Mouse (Mus musculus): ENCODE results near the gene Dagla. TPM values are rescaled to one million over a fixed set of nuclear protein-coding genes. Genes with fewer than 3 reads are reported as not detected.

Gene Dagla
- polyA plus RNA-seq, 1 experiment from 2014 or later, result 0.55 TPM

- no peak for ATAC-seq
- Histone ChIP-seq H3K4me2 (peak overlapping the region; percentile 80), H3K9ac (peak overlapping the region; percentile 97), H3K27me3 (replicated peaks) (no peaks in the 10 kb centered on the region), H3K9me3 (replicated peaks) (no peaks in the 10 kb centered on the region), H3K4me3 (peak overlapping the region; percentile 97), H3K36me3 (peaks cover 67% of the 10 kb centered on the region), H3K27ac (peak overlapping the region; percentile 97), H3K4me1 (peaks cover 42% of the 10 kb centered on the region)
- under 1% methylated on average over 5 of the region's 5 CpGs for WGBS (ENCODE audit: insufficient replicate concordance)
Observed at GRCm38 (mm10) chr19:10204616-10205001, 100.1 kb downstream of the Dagla start.

DNA sequence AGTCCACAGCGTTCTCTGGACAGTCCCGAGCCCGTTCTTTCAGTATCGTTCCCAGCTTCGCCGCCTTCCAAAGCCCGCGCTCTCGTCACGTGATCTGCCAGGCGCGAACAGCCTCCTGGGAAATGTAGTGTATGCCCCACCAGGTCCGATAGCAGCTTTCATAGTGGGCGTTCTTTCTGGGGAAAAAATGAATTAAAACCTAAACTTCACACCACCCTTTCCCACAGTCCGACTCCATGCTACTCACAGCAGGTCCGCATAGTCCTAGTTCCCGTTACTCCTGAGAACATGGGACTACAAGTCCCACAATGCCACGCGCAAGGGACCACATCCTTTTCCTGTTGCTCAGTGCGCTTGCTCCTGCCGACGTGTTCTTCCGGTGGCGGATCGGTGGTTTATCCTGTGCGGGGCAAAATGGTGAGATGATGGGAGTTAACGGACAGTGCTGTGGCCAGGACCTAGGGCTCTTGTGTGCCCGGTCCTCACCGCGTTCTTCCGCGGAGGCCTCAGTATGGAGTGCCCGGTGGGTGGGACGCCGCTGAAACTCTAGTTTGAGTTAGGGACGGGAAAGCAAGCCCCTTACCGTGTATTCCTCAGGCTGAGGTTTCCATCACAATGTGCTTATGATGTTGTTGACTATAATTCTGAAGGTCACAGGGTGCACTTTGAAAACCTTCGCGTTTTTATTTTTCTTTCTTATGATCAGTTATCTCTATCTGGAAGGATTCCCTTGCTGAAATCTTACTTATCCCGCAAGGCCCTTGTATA lies 100.6 kb downstream of the Dagla start, which contains the start of the genes Tmem258 and Fen1:
Gene Tmem258 (plus strand): TSS at position 167 of the 768 bp plus-strand sequence.
Gene Fen1 (minus strand): TSS at position 322 of the 768 bp plus-strand sequence.
- H3K27me3 ChIP-seq (replicated peaks), result no peaks in the 10 kb centered on the region
- H3K36me3 ChIP-seq, result peaks cover 67% of the 10 kb centered on the region
- peak within 1 kb of the TSS; percentile 80 for H3K4me2 ChIP-seq
- no peaks in the 10 kb centered on the region for H3K9me3 ChIP-seq (replicated peaks)
- peak; percentile 83 for ATAC-seq
- peak within 1 kb of the TSS; percentile 97 for H3K27ac ChIP-seq
- peak within 1 kb of the TSS; percentile 97 for H3K9ac ChIP-seq
- WGBS (ENCODE audit: insufficient replicate concordance), result under 1% methylated on average over 40 of the region's 40 CpGs
- peaks cover 48% of the 10 kb centered on the region for H3K4me1 ChIP-seq
- peak within 1 kb of the TSS; percentile 97 for H3K4me3 ChIP-seq

GRCm38 (mm10) chr19:10203146-10203847 lies 101.4 kb downstream of the Dagla start:
- whole genome bisulfite sequencing (ENCODE audit: insufficient replicate concordance), result 1% methylated on average over 23 of the region's 23 CpGs
- peaks cover 67% of the 10 kb centered on the region for H3K36me3 ChIP-seq
- ATAC-seq, result peak; percentile 84
- H3K9me3 ChIP-seq (replicated peaks), result no peaks in the 10 kb centered on the region
- H3K27ac ChIP-seq, result peak overlapping the region; percentile 97
- H3K4me3 ChIP-seq, result peak overlapping the region; percentile 97
- peak overlapping the region; percentile 97 for H3K9ac ChIP-seq
- no peaks in the 10 kb centered on the region for H3K27me3 ChIP-seq (replicated peaks)
- H3K4me2 ChIP-seq, result peak overlapping the region; percentile 80
- peaks cover 49% of the 10 kb centered on the region for H3K4me1 ChIP-seq

DNA sequence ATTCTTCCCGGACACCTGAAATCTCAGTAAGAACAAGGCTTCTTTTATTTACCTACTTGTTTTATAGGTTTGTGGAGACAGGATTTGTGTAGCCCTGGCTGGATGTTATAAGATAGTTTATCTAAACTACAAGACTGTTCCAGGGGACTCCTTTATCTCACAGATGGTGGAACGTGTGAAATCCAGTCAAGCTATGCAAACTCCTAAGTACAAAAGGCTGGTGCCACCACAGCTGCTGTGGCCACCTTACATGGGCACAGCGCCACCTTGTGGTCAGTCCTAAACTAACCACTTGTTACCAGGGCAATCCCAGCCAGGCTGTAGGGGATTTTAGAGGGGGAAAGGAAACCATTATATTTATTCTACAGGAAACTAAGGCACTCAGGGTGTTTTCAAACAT lies 106.0 kb downstream of the Dagla start:
- peak overlapping the region; percentile 37; the same call in 1 of the 2 replicates for H3K27ac ChIP-seq

DNA sequence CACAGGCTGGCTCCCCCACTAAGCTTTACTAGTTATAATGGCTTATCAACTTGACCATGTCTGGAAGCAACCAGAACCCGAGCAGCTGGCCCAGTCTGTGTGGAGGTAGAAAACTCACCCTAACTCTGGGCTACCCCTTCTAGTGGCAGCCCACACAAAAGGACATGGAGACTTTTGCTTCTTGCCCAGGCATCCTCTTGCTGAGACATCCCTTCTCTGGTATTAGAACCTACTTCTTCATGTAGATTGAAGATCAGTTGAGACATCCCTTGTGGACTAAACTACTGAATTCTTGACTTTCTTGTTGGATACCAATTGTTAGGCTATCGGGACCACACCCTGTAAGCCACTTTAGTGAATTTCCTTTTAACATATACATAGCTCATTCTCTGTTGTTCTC lies 106.4 kb downstream of the Dagla start:
- no peak for ATAC-seq
- Histone ChIP-seq H3K27ac (peak overlapping the region; percentile 37; the same call in 1 of the 2 replicates), H3K9me3 (replicated peaks) (no peaks in the 10 kb centered on the region), H3K4me1 (peaks cover 45% of the 10 kb centered on the region), H3K4me2 (no peak overlapping the region), H3K9ac (no peak overlapping the region), H3K36me3 (peaks cover 90% of the 10 kb centered on the region), H3K27me3 (replicated peaks) (no peaks in the 10 kb centered on the region), H3K4me3 (no peak overlapping the region)
- WGBS (ENCODE audit: insufficient replicate concordance), result 69% methylated on average over 2 of the region's 2 CpGs

More for the DNA sequence above, 106.0 kb downstream of the Dagla start:
- H3K9me3 ChIP-seq (replicated peaks), result no peaks in the 10 kb centered on the region
- peaks cover 86% of the 10 kb centered on the region for H3K36me3 ChIP-seq
- peaks cover 45% of the 10 kb centered on the region for H3K4me1 ChIP-seq
- no peak overlapping the region for H3K9ac ChIP-seq
- no peak overlapping the region for H3K4me3 ChIP-seq
- ATAC-seq, result no peak
- no peak overlapping the region for H3K4me2 ChIP-seq
- H3K27me3 ChIP-seq (replicated peaks), result no peaks in the 10 kb centered on the region
- 28% methylated on average over 3 of the region's 3 CpGs for WGBS (ENCODE audit: insufficient replicate concordance)

DNA sequence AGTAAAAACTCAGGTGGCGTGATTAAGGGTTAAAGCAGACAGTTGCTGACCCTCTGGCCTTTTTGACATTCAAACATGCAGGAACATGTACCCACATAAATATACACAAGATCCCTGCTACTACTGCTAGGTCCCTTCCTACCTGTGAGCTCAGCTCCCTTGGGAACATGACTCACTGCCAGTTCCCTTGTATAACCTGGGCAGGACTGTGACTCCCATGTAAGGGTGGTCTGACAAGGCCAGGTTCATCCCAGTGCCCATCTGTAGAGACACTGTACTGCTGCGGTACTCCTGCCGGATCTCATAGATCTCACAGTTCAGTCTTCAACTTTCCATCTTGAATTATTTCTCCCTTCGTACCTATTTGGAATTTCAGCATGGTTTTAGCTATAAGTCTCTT lies 107.5 kb downstream of the Dagla start:
- WGBS (ENCODE audit: insufficient replicate concordance), result 92% methylated on average over 4 of the region's 4 CpGs
- Histone ChIP-seq H3K9me3 (replicated peaks) (no peaks in the 10 kb centered on the region), H3K27ac (peak overlapping the region; percentile 1; the same call in 1 of the 2 replicates), H3K4me3 (no peak overlapping the region), H3K27me3 (replicated peaks) (no peaks in the 10 kb centered on the region), H3K4me2 (no peak overlapping the region), H3K9ac (no peak overlapping the region), H3K36me3 (peaks cover 100% of the 10 kb centered on the region), H3K4me1 (peaks cover 38% of the 10 kb centered on the region)
- ATAC-seq, result no peak

Other genes starting within 250 kb of the Dagla start
- gene Fads2, start 203.1 kb downstream of the Dagla start, polyA plus RNA-seq (2016; fragmentation: Nextera tagmentation; extraction: Ambion mirVana), result 88.4 and 89.9 TPM in 2 replicates
- gene Fads1, start 122.0 kb downstream of the Dagla start, polyA plus RNA-seq (2016; fragmentation: Nextera tagmentation; extraction: Ambion mirVana), result 86.4 and 91.6 TPM in 2 replicates
- 350 and 353 TPM in 2 replicates for gene Tmem258, start 100.9 kb downstream of the Dagla start, polyA plus RNA-seq (2016; fragmentation: Nextera tagmentation; extraction: Ambion mirVana)
- 198 and 200 TPM in 2 replicates for gene Fen1, start 100.7 kb downstream of the Dagla start, polyA plus RNA-seq (2016; fragmentation: Nextera tagmentation; extraction: Ambion mirVana)
- 6.6 TPM in 2 replicates for gene Myrf, start 64.1 kb downstream of the Dagla start, polyA plus RNA-seq (2016; fragmentation: Nextera tagmentation; extraction: Ambion mirVana)
- 0.56 and 0.91 TPM in 2 replicates for gene Syt7, start 84.2 kb upstream of the Dagla start, polyA plus RNA-seq (2016; fragmentation: Nextera tagmentation; extraction: Ambion mirVana)
- 0.06 and 0.12 TPM in 2 replicates for gene Lrrc10b, start 152.6 kb upstream of the Dagla start, polyA plus RNA-seq (2016; fragmentation: Nextera tagmentation; extraction: Ambion mirVana)
- gene Ppp1r32, start 178.1 kb upstream of the Dagla start, polyA plus RNA-seq (2016; fragmentation: Nextera tagmentation; extraction: Ambion mirVana), result not detected in 2 replicates
- gene Cpsf7, start 220.4 kb upstream of the Dagla start, polyA plus RNA-seq (2016; fragmentation: Nextera tagmentation; extraction: Ambion mirVana), result 19.6 and 20.5 TPM in 2 replicates
- gene Sdhaf2, start 221.3 kb upstream of the Dagla start, polyA plus RNA-seq (2016; fragmentation: Nextera tagmentation; extraction: Ambion mirVana), result 38.0 and 40.8 TPM in 2 replicates